Mouse (Mus musculus) stomach, embryonic 14.5 days (tissue): ENCODE measurements around the gene Serpinb6b. TPM values are rescaled to one million over a fixed set of nuclear protein-coding genes. Genes with fewer than 3 reads are reported as not detected.
"Not testable (repeated sequence)": the region's sequence is repeated elsewhere in the genome, so short reads cannot be mapped to it uniquely, and the experiment has no call there.

Experiments used
- ATAC-seq: fragments of 200-750 bp; cut with Nextera tagmentation; 2 replicates; pipeline ENCODE4 v1.8.0; 2017; ENCODE audit warnings: low read depth, moderate TSS enrichment; ENCODE audit not compliant: insufficient number of reproducible peaks, insufficient read depth, low FRiP score
- H3K27ac ChIP-seq: fragments of 300-500 bp; sonication (generic); 2 replicates; pipeline ENCODE4 v1.5.1; 2014; ENCODE audit warnings: mild to moderate bottlenecking, low read length, moderate library complexity, mixed read lengths
- H3K27me3 ChIP-seq: fragments of 300-500 bp; sonication (generic); 2 replicates; pipeline ENCODE4 v1.6.1; 2014; ENCODE audit warnings: low read length, control low read depth, mixed read lengths; ENCODE audit not compliant: control insufficient read depth, insufficient read depth
- H3K36me3 ChIP-seq: fragments of 300-500 bp; sonication (generic); 2 replicates; pipeline ENCODE4 v1.6.1; 2014; ENCODE audit warnings: mild to moderate bottlenecking, control low read depth, low read length, moderate library complexity, mixed read lengths; ENCODE audit not compliant: control insufficient read depth, insufficient read depth
- H3K4me1 ChIP-seq: fragments of 300-500 bp; sonication (generic); 2 replicates; pipeline ENCODE4 v1.6.1; 2014; ENCODE audit warnings: low read length, control low read depth, mixed read lengths; ENCODE audit not compliant: control insufficient read depth, insufficient read depth
- H3K4me2 ChIP-seq: fragments of 300-500 bp; sonication (generic); replicated peaks from 2 replicates; pipeline ENCODE4 v1.6.1; 2014; ENCODE audit warnings: low read depth, low read length, control low read depth
- H3K4me3 ChIP-seq: fragments of 300-500 bp; sonication (generic); 2 replicates; pipeline ENCODE4 v1.5.1; 2014; ENCODE audit warnings: low read depth, low read length, control low read depth
- H3K9ac ChIP-seq: fragments of 300-500 bp; sonication (generic); replicated peaks from 2 replicates; pipeline ENCODE4 v1.6.1; 2014; ENCODE audit warnings: low read depth, mild to moderate bottlenecking, control low read depth, low read length, moderate library complexity, mixed read lengths
- H3K9me3 ChIP-seq: fragments of 300-500 bp; sonication (generic); 2 replicates; pipeline ENCODE4 v1.6.1; 2016; ENCODE audit warnings: low read depth, low read length, control low read depth; ENCODE audit not compliant: control insufficient read depth
- WGBS: fragments of 180-500 bp; shearing (Covaris S2); extraction: QIAGEN DNeasy Blood & Tissue Kit; methylation state at CpG from one replicate; pipeline ENCODE4 v1.1.7; 2014; 5-methylcytosine and 5-hydroxymethylcytosine counted together
- polyA plus RNA-seq: library from polyadenylated mRNA; unstranded; fragments of >200 nt; fragmentation: Nextera tagmentation; extraction: Ambion mirVana; gene quantifications from 2 replicates; pipeline ENCODE4 v1.2.1, GENCODE M21; 2014

The Serpinb6b gene
- polyA plus RNA-seq, 1 experiment from 2014 or later, result 2.8 TPM

DNA sequence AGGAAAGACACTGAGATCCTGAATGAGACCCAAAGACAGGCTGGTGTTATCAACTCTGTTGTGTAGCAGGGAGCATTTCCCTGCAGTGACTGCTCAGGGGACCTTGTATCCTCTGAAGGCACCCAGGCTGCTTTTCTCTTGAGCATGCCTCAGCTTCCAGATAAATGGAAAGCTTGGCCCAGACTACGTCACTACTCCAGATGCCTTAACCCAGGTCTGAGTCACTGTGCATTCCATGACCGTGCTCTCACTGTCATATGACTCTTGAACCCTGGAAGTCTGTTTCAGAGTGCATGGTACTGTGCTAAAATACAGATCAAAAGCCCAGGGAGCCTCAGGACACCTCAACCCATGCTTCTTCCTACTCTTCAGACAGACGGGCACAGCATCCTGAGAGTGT lies 25.8 kb upstream of the Serpinb6b start:
- H3K9ac ChIP-seq, H3K4me1 ChIP-seq, ATAC-seq, H3K27me3 ChIP-seq, H3K36me3 ChIP-seq, H3K9me3 ChIP-seq, H3K4me3 ChIP-seq, H3K27ac ChIP-seq, H3K4me2 ChIP-seq: not testable (repeated sequence)
- WGBS, result 76% methylated on average over 3 of the region's 3 CpGs

DNA sequence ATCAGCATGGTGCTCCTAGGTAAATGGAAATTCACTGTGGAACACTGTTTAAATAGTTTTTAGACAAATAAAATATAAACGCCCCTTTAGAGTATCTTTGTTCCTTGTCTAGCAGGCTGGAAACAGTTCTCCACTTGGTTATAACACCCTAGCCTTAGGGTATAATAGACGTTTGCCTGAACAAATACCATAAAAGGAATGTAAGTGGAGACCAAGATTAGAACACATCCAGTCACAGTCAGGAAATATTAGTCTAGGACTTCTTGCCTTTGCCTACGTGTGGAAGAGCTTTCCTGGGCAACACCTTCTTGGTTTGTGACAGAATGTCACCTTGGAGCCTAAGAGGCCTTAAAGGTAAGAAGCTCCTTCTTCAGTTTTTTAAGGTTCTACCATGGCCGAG lies 8.5 kb upstream of the Serpinb6b start:
- H3K4me1 ChIP-seq, result no peaks in the 10 kb centered on the region

DNA sequence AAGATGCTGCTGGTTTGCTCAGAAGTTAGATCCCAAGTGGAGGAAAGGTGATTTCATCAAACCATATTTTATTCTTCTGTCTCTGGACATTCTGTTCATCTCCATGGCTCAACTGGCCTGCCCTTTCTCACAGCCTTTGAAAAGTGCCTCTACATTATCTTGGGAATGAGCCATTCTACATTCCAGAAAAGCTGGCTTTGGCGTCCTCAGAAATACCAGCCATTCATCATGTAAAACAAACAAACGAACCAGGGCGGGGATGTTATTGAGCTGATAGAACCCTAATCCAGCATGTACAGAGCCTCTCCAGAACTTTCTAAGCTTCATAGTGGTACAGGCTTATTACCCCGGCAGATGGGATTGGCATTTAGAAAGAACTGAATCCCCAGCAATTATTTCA lies 7.1 kb upstream of the Serpinb6b start:
- ATAC-seq, result no peak
- no peaks in the 10 kb centered on the region for H3K9me3 ChIP-seq
- 44% methylated on average over 4 of the region's 4 CpGs for WGBS

More for the DNA sequence above, 8.5 kb upstream of the Serpinb6b start:
- H3K36me3 ChIP-seq, result no peaks in the 10 kb centered on the region
- H3K9me3 ChIP-seq, result no peaks in the 10 kb centered on the region
- H3K9ac ChIP-seq, result no peak overlapping the region
- H3K27ac ChIP-seq, result no peak overlapping the region
- no peak overlapping the region for H3K4me3 ChIP-seq
- H3K27me3 ChIP-seq, result no peaks in the 10 kb centered on the region
- ATAC-seq, result no peak
- no peak overlapping the region for H3K4me2 ChIP-seq
- WGBS, result 60% methylated on average over 4 of the region's 4 CpGs

DNA sequence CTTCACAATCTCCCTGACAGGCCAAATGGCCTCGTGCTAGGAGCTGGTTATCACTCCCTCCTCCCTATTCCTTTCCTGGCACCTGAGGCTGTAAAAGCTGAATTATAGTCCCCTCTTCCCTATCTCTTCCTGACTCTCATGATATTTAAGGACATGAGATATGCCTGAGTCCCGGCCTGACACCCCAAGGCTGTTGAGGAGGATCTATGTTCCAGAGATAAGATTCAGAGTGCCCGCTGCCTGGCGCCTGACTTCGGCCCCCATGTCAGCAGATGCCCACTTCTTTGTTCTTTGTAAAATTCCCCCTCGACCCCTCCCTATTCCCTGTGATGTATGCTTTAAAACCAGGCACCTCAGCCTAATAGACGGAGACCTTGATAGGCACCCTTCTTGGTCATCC lies 6.5 kb upstream of the Serpinb6b start:
- not testable (repeated sequence) for H3K27ac ChIP-seq, H3K4me1 ChIP-seq, H3K4me3 ChIP-seq, H3K9ac ChIP-seq, H3K4me2 ChIP-seq, ATAC-seq, H3K36me3 ChIP-seq, H3K27me3 ChIP-seq, H3K9me3 ChIP-seq
- 74% methylated on average over 7 of the region's 7 CpGs for WGBS

More for the DNA sequence above, 7.1 kb upstream of the Serpinb6b start:
- Histone ChIP-seq H3K4me2 (no peak overlapping the region), H3K4me3 (no peak overlapping the region), H3K27me3 (no peaks in the 10 kb centered on the region), H3K9ac (no peak overlapping the region), H3K4me1 (no peaks in the 10 kb centered on the region), H3K27ac (no peak overlapping the region), H3K36me3 (no peaks in the 10 kb centered on the region)

DNA sequence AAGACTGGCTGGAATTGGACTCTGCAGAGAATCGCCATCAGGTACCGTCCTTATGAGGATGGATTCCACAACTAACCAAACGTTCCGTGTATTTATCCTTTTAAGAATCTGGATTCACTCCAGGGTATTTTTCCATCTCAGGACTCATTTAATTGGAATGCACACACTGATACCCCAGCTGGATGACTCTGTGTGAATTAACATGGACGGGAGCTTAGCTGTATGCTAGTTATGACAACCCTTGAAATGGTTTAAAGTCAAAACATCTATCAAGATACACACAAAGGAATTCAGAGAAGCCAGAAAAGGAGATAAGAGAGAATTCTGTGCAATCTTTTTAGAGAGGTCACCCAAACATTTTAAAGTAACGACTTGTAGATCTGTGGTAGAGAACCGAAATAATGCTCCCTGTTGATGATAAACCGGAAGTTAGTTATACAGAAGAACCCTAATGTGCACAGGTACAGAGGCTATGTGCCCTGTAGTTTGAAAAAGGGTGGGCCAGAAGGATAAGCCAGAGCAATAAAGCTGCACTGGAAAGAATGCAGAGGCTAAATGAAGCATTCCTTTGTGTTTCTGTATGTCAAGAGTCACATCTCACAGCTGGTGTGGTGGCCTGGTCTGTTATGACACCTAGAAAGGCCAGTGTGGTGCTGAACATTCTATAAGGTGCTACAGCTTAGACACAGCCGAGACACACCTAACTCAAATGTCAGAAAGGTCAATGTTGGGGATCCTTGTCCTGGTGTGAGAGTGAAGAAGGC lies 837 bp upstream of the Serpinb6b start:
- Histone ChIP-seq H3K9ac (no peak overlapping the region), H3K4me1 (peaks cover 4% of the 10 kb centered on the region; the same call in 1 of the 2 replicates), H3K27me3 (no peaks in the 10 kb centered on the region), H3K27ac (no peak overlapping the region), H3K4me2 (no peak overlapping the region), H3K9me3 (no peaks in the 10 kb centered on the region), H3K36me3 (no peaks in the 10 kb centered on the region), H3K4me3 (no peak overlapping the region)
- ATAC-seq, result no peak
- WGBS, result 59% methylated on average over 9 of the region's 9 CpGs

DNA sequence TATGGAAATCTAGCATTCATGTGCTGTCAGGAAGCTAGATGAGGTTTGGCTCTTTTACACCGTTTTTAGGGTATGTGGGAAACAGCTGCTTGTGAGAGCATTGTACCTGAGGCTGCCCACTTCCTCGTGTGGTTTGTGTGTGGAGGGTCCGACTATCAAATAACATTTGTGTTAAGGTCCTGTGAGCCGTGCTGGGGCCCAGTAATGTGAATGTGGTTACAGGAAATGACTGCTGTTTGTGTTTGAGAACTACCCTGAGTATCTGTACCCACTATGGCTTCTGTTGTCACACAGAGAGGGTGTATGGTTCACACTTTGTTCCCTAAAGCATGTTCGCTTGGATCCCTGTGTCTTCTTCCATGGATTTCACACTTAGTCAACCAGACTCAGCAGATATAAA lies 1.1 kb downstream of the Serpinb6b start:
- WGBS, result 70% methylated on average over 5 of the region's 5 CpGs
- Histone ChIP-seq H3K4me2 (no peak overlapping the region), H3K4me1 (peaks cover 4% of the 10 kb centered on the region; the same call in 1 of the 2 replicates), H3K9ac (no peak overlapping the region), H3K27me3 (no peaks in the 10 kb centered on the region), H3K27ac (no peak overlapping the region), H3K4me3 (no peak overlapping the region), H3K9me3 (no peaks in the 10 kb centered on the region), H3K36me3 (no peaks in the 10 kb centered on the region)
- ATAC-seq, result no peak

DNA sequence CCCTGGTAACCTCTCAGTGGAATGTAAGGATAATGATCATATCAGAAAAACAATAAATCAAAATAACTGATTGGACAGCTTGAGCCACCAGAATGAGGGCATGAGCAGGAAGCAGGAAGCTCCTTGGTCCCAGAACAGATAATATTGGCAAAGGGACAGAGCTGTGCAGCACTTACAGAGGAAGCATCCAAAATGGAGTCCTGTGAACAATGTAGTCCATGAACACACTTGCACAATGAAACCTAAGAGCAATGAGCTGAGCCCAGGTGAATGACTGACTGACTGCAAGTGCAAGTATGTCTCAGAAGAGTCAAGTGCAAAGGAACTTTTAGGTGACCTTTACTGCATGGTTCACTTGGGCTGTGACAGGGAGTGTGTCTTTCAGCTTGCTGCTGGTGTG lies 2.2 kb downstream of the Serpinb6b start:
- no peaks in the 10 kb centered on the region for H3K27me3 ChIP-seq
- H3K4me2 ChIP-seq, result no peak overlapping the region
- no peaks in the 10 kb centered on the region for H3K36me3 ChIP-seq
- no peak overlapping the region for H3K9ac ChIP-seq
- peaks cover 4% of the 10 kb centered on the region; the same call in 1 of the 2 replicates for H3K4me1 ChIP-seq
- no peak overlapping the region for H3K4me3 ChIP-seq
- ATAC-seq, result no peak
- no peaks in the 10 kb centered on the region for H3K9me3 ChIP-seq
- H3K27ac ChIP-seq, result no peak overlapping the region

DNA sequence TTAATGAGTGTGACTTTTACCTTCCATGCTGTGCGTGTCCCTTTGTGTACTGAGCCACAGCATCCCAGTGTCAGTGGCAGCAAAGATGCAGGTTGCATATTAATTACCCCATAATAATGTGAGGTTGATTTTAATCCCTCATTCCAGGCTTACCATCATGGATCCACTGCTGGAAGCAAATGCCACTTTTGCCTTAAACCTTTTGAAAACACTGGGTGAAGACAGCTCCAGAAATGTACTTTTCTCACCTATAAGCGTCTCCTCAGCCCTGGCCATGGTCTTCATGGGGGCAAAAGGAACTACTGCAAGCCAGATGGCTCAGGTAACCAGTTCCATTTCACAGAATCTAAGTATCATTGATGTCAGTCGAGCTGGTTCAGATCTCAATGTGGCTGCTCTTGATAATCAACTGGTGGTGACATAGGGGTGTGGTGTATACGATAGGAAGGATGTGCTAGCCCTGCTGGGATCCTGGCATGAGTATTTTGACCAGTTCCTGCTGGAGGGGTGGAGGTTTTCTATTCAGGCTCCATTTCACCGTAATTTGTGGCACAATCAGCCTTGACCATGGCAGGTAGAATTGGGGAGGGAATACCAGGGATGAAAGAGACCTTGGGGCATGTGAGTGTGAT lies 3.5 kb downstream of the Serpinb6b start:
- H3K36me3 ChIP-seq, result no peaks in the 10 kb centered on the region
- no peak overlapping the region for H3K4me2 ChIP-seq
- H3K9me3 ChIP-seq, result no peaks in the 10 kb centered on the region
- WGBS, result 78% methylated on average over 5 of the region's 5 CpGs
- no peak overlapping the region for H3K9ac ChIP-seq
- peak; percentile 77; the same call in 1 of the 2 replicates for ATAC-seq
- H3K27ac ChIP-seq, result no peak overlapping the region
- peaks cover 4% of the 10 kb centered on the region; the same call in 1 of the 2 replicates for H3K4me1 ChIP-seq
- no peaks in the 10 kb centered on the region for H3K27me3 ChIP-seq
- H3K4me3 ChIP-seq, result no peak overlapping the region
